Mouse (Mus musculus) ES-E14 (cell line): ENCODE data around the gene Ift20.

Experiments used
- HCFC1 ChIP-seq: IDR thresholded peaks from 2 replicates; pipeline ENCODE4 v1.6.1; 2012; ENCODE audit warnings: low read length, inconsistent platforms, borderline replicate concordance; ENCODE audit not compliant: insufficient read depth
- MAFK ChIP-seq: IDR thresholded peaks from 2 replicates; pipeline ENCODE4 v1.6.1; 2014; ENCODE audit warnings: mild to moderate bottlenecking, low read depth, low read length, inconsistent platforms; ENCODE audit not compliant: insufficient read depth
- ZC3H11A ChIP-seq: IDR thresholded peaks from 2 replicates; pipeline ENCODE4 v1.6.1; 2012; ENCODE audit warnings: low read depth, mild to moderate bottlenecking, inconsistent platforms, low read length, borderline replicate concordance
- ZNF384 ChIP-seq: IDR thresholded peaks from 2 replicates; pipeline ENCODE4 v1.6.1; 2012; ENCODE audit warnings: low read depth, low read length, inconsistent platforms

- TF ChIP-seq MAFK (no peak), ZC3H11A (no peak), HCFC1 (no peak), ZNF384 (no peak)
Measured at GRCm38 (mm10) chr11:78531046-78531445, 5.1 kb upstream of the Ift20 start.
